8 mouse cellular contexts compared by ENCODE assay signal in genomic region chr3:142701407-142701989, GRCm38 (mm10). TPM values are rescaled to one million over a fixed set of nuclear protein-coding genes. Genes with fewer than 3 reads are reported as not detected.
DNase-seq lines count a peak whose midpoint lies in the region; ATAC-seq and TF ChIP-seq lines count a peak whose summit lies in the region.

No protein-coding gene starts in this region.

- in situ Hi-C loops in ES-E14 (cut with MboI; ENCODE audit: low sequenced_read_pairs in 2 of 2, unreplicated experiment in 2 of 2): loop anchor here (10.0 to 25.0 kb wide), 3 partner anchors 57 to 214 kb away; partner anchors contain the start of gene Gbp5 (in 2 of the 2)

- H3K4me3 ChIP-seq in gastrocnemius, adult 2 months: peak overlapping the region; percentile 71
- H3K4me3 ChIP-seq in ES-E14 (ENCODE audit: insufficient read depth in 1 of 2, low read depth in 1 of 2, low read length in 2 of 2, poor library complexity in 1 of 2, severe bottlenecking in 1 of 2): peak overlapping the region; percentile 75 to 89
- H3K4me3 ChIP-seq in heart, postnatal 0 days (ENCODE audit: low read depth, low read length): peak overlapping the region; percentile 52
- peak overlapping the region; percentile 62 for H3K4me3 ChIP-seq in liver, embryonic 16.5 days (ENCODE audit: low read depth, low read length)

- no peak for TF ChIP-seq EP300 in heart, postnatal 0 days (IDR thresholded peaks at IDR 0.05; ENCODE audit: low read depth)

- no peak for ATAC-seq in heart, postnatal 0 days (ENCODE audit: insufficient read depth, low read depth)
- ATAC-seq in liver, embryonic 16.5 days (ENCODE audit: low read depth): no peak

- intact Hi-C loops in gastrocnemius, adult 2 months (cut with DNase I): no loop called here

- WGBS in heart, postnatal 0 days: 16% methylated on average over 15 of the region's 15 CpGs
- WGBS in liver, embryonic 16.5 days (ENCODE audit: insufficient replicate concordance): 15% methylated on average over 15 of the region's 15 CpGs

- H3K27ac ChIP-seq in gastrocnemius, adult 2 months: peak overlapping the region; percentile 89
- no peak overlapping the region for H3K27ac ChIP-seq in ES-E14 (ENCODE audit: insufficient read depth, low read depth, low read length, poor library complexity, severe bottlenecking)
- H3K27ac ChIP-seq in heart, postnatal 0 days (ENCODE audit: low read depth): peak overlapping the region; percentile 78
- H3K27ac ChIP-seq in liver, embryonic 16.5 days (ENCODE audit: low read length): peak overlapping the region; percentile 76

- no peaks in the 10 kb centered on the region for H3K27me3 ChIP-seq in heart, postnatal 0 days (ENCODE audit: control insufficient read depth, insufficient read depth, low read length)
- peaks cover 2% of the 10 kb centered on the region; the same call in 1 of the 2 replicates for H3K27me3 ChIP-seq in liver, embryonic 16.5 days (ENCODE audit: control insufficient read depth, insufficient read depth, low read depth, low read length)

- peak overlapping the region; percentile 30; the same call in 1 of the 2 replicates for H3K9ac ChIP-seq in ES-E14 (ENCODE audit: insufficient read depth, low read depth, low read length, poor library complexity, severe bottlenecking)
- peak overlapping the region; percentile 46; the same call in 1 of the 2 replicates for H3K9ac ChIP-seq in heart, postnatal 0 days (replicated peaks; ENCODE audit: low read depth, low read length)
- peak overlapping the region; percentile 54; the same call in 1 of the 2 replicates for H3K9ac ChIP-seq in liver, embryonic 16.5 days (ENCODE audit: low read depth, low read length)

- DNase-seq in gastrocnemius, adult 2 months: no peak
- DNase-seq in gastrocnemius, postnatal 25 days: no peak
- no peak for DNase-seq in ES-E14 (ENCODE audit: low read depth, low spot score)
- no peak for DNase-seq in heart, postnatal 0 days (ENCODE audit: low spot score)
- no peak for DNase-seq in urinary bladder, postnatal 4 days (ENCODE audit: low spot score in 2 of 2)
- no peak for DNase-seq in cerebellum, postnatal 25 days
- no peak for DNase-seq in gastrocnemius, postnatal 10 days

- H3K9me3 ChIP-seq in ES-E14 (ENCODE audit: control insufficient read depth, insufficient read depth, low read depth, low read length): no peaks in the 10 kb centered on the region
- H3K9me3 ChIP-seq in heart, postnatal 0 days (replicated peaks; ENCODE audit: control insufficient read depth, low read length): peaks cover 7% of the 10 kb centered on the region; the same call in 1 of the 2 replicates
- H3K9me3 ChIP-seq in liver, embryonic 16.5 days (replicated peaks; ENCODE audit: control insufficient read depth, low read length): no peaks in the 10 kb centered on the region

- H3K4me1 ChIP-seq in ES-E14 (ENCODE audit: control insufficient read depth in 2 of 2, insufficient read depth in 2 of 2, low read length in 2 of 2, poor library complexity in 1 of 2): peaks cover 0 to 7% of the 10 kb centered on the region in 2 experiments; a peak in 3 of 4 replicates
- peaks cover 15% of the 10 kb centered on the region for H3K4me1 ChIP-seq in heart, postnatal 0 days (ENCODE audit: control insufficient read depth, insufficient read depth)
- no peaks in the 10 kb centered on the region; the same call in 1 of the 2 replicates for H3K4me1 ChIP-seq in liver, embryonic 16.5 days (ENCODE audit: control insufficient read depth, low read depth, low read length)

- TF ChIP-seq CTCF in gastrocnemius, adult 2 months (IDR thresholded peaks at IDR 0.05): no peak
- TF ChIP-seq CTCF in heart, postnatal 0 days (IDR thresholded peaks at IDR 0.05; ENCODE audit: low read depth): no peak

- no peaks in the 10 kb centered on the region for H3K36me3 ChIP-seq in ES-E14 (ENCODE audit: control insufficient read depth, insufficient read depth, low read length, poor library complexity, severe bottlenecking)
- no peaks in the 10 kb centered on the region for H3K36me3 ChIP-seq in heart, postnatal 0 days (replicated peaks; ENCODE audit: control insufficient read depth, insufficient read depth, low read length)
- H3K36me3 ChIP-seq in liver, embryonic 16.5 days (ENCODE audit: control insufficient read depth, insufficient read depth): no peaks in the 10 kb centered on the region

- H3K4me2 ChIP-seq in heart, postnatal 0 days (ENCODE audit: low read depth, low read length): peak overlapping the region; percentile 84
- H3K4me2 ChIP-seq in liver, embryonic 16.5 days (ENCODE audit: low read depth, low read length): peak overlapping the region; percentile 67

TF ChIP-seq in ES-E14, 5 proteins besides CTCF, POLR2A, EP300 and RAD21:
- TF ChIP-seq CHD2 (IDR thresholded peaks at IDR 0.05; ENCODE audit: low read depth, low read length): no peak

RNA-seq across cellular contexts. Expression of gene Kyat3, which starts 0.6 kb away (rescaled TPM):
- total RNA-seq in gastrocnemius, adult 2 months (2021): 10 to 100 TPM in 1 of 2 experiments, 1 to 10 TPM in 1; 9.5 to 14.0 TPM
- total RNA-seq in gastrocnemius, postnatal 25 days (2021): 1 to 10 TPM; 5.4 to 6.5 TPM
- total RNA-seq in ES-E14 (2012; rRNA removed): 8.2 and 11.7 TPM in 2 replicates
- 19.5 and 21.6 TPM in 2 replicates for total RNA-seq in heart, postnatal 0 days (2014; rRNA removed; ENCODE audit: low replicate concordance)
- 11.2 and 12.8 TPM in 2 replicates for polyA plus RNA-seq in heart, postnatal 0 days (2015; fragmentation: Nextera tagmentation; extraction: Ambion mirVana)
- polyA plus RNA-seq in liver, embryonic 16.5 days (2015; fragmentation: Nextera tagmentation; extraction: Ambion mirVana): 12.4 and 14.9 TPM in 2 replicates
- total RNA-seq in gastrocnemius, postnatal 10 days (2021): 1 to 10 TPM; 2.6 to 4.2 TPM
